Mouse (Mus musculus) heart, adult 2 months (tissue): ENCODE data around the gene Parp16. TPM values are rescaled to one million over a fixed set of nuclear protein-coding genes. Genes with fewer than 3 reads are reported as not detected.
A peak's percentile ranks its signal among the peaks of the same experiment; 100 is the strongest.

ENCODE experiments used
- DNase-seq, 2 experiments: peaks; one replicate each; pipeline ENCODE4 v3.0.0; 2021
- H3K27ac ChIP-seq: fragments of 200-600 bp; 2 replicates; pipeline ENCODE4 v1.8.1; 2022
- H3K27me3 ChIP-seq: fragments of 200-500 bp; 2 replicates; pipeline ENCODE4 v1.6.1; 2012; ENCODE audit warnings: mild to moderate bottlenecking, low read length, inconsistent platforms, mixed read lengths; ENCODE audit not compliant: control insufficient read depth, insufficient read depth
- H3K36me3 ChIP-seq: fragments of 200-500 bp; 2 replicates; pipeline ENCODE4 v1.6.1; 2012; ENCODE audit warnings: low read length, inconsistent platforms; ENCODE audit not compliant: control insufficient read depth, insufficient read depth
- H3K4me1 ChIP-seq: fragments of 200-500 bp; 2 replicates; pipeline ENCODE4 v1.6.1; 2011; ENCODE audit warnings: low read length; ENCODE audit not compliant: control insufficient read depth, insufficient read depth
- H3K4me3 ChIP-seq: fragments of 200-600 bp; 2 replicates; pipeline ENCODE4 v1.8.1; 2022
- H3K79me2 ChIP-seq: fragments of 200-500 bp; replicated peaks from 2 replicates; pipeline ENCODE4 v1.6.1; 2012; ENCODE audit warnings: mild to moderate bottlenecking, inconsistent platforms, low read length, moderate library complexity, mixed read lengths; ENCODE audit not compliant: control insufficient read depth, insufficient read depth
- H3K9ac ChIP-seq: fragments of 200-500 bp; 2 replicates; pipeline ENCODE4 v1.6.1; 2012; ENCODE audit warnings: low read depth, mild to moderate bottlenecking, control low read depth, inconsistent platforms, low read length, mixed read lengths
- CTCF ChIP-seq: fragments of 200-600 bp; IDR thresholded peaks from 2 replicates; pipeline ENCODE4 v1.8.1; 2022; ENCODE audit warnings: antibody characterized with exemption, mild to moderate bottlenecking, moderate library complexity
- EP300 ChIP-seq: fragments of 200-500 bp; IDR thresholded peaks from 2 replicates; pipeline ENCODE4 v1.6.1; 2011; ENCODE audit warnings: low read depth, low read length, control low read depth; ENCODE audit not compliant: insufficient read depth
- POLR2A ChIP-seq: fragments of 200-500 bp; IDR thresholded peaks from 2 replicates; pipeline ENCODE4 v1.6.1; 2011; ENCODE audit warnings: mild to moderate bottlenecking, low read depth, low read length, control low read depth; ENCODE audit not compliant: insufficient read depth
- WGBS: fragments of 180-500 bp; shearing (Covaris S2); methylation state at CpG from one replicate; pipeline ENCODE4 v1.1.7; 2018; 5-methylcytosine and 5-hydroxymethylcytosine counted together
- intact Hi-C: fragments of 180-260 bp; cut with DNase I; formaldehyde crosslinking; loops from one replicate; pipeline ENCODE4 v1.15.1; 2025
- polyA plus RNA-seq: library from polyadenylated mRNA; depleted of rRNA; stranded (reverse); fragments of >200 nt; gene quantifications from 2 replicates; pipeline ENCODE4 v1.2.3, GENCODE M21; 2012
- total RNA-seq, 2 experiments: library from RNA; stranded (reverse); gene quantifications; 2 replicates each; pipeline ENCODE4 v1.2.3; 2021

Gene Parp16
- total and polyA plus RNA-seq, 3 experiments, result 2.6 to 3.7 (median 3.1) TPM

DNA sequence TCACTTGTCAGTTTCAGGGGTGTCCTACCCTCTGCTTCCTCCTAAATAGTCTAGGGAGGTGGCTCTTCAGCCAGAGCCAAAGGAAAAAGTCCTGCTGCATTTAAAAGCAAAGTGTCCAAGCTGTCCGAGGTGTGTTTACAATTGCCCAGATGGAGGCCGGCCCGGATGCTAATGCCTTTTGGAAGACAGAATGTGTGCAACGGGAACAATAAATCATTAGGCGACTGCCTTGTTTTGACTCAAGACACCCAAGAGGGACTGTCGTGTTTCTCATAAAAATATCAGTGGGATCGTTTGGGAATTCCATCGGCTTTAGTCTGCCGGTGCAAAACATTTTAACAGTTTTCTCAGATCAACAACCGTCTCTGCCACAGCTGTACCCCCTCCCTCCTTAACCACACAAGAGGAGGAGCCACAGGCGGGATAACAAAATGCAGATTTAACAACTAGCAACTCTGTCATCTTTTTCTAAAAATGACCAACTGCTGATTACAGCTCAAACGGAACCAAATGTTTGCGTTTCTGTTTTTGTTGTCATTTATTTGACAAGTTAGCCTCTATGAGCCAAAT, 43.1 kb downstream of the Parp16 start:
- 78% methylated on average over 13 of the region's 13 CpGs for WGBS
- Histone ChIP-seq H3K27ac (no peak overlapping the region), H3K4me1 (no peaks in the 10 kb centered on the region), H3K27me3 (no peaks in the 10 kb centered on the region), H3K9ac (no peak overlapping the region), H3K4me3 (no peak overlapping the region), H3K36me3 (no peaks in the 10 kb centered on the region), H3K79me2 (no peaks in the 10 kb centered on the region)
- TF ChIP-seq POLR2A, result no peak
- TF ChIP-seq EP300, result no peak
- no peak for TF ChIP-seq CTCF
- intact Hi-C loops, result no loop called here
- no peak for DNase-seq

DNA sequence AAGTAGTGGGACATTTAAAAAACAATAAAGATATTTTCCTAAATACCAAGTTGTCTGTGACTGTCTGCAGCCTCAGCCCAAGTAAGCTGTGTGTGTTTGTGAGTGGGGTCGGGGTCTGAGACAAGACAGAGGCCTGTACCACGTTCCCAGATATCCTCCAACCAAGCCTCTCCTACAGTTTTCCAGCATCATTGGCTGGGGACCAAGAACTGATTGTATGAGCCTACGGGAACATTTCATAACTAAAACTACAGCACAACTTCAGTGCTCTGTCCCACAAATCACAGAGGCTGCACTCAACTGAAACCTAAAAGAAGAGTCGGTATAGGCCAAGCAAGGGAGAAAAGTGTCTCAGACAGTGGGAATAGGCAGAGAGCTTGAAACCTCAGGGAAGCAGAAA, 44.0 kb downstream of the Parp16 start:
- no peak overlapping the region for H3K27ac ChIP-seq
- no peaks in the 10 kb centered on the region for H3K79me2 ChIP-seq
- WGBS, result 82% methylated on average over 4 of the region's 4 CpGs
- intact Hi-C loops, result no loop called here
- H3K27me3 ChIP-seq, result no peaks in the 10 kb centered on the region
- DNase-seq, result no peak
- no peaks in the 10 kb centered on the region for H3K36me3 ChIP-seq
- H3K4me3 ChIP-seq, result no peak overlapping the region
- no peak for TF ChIP-seq CTCF
- H3K4me1 ChIP-seq, result no peaks in the 10 kb centered on the region
- H3K9ac ChIP-seq, result no peak overlapping the region

DNA sequence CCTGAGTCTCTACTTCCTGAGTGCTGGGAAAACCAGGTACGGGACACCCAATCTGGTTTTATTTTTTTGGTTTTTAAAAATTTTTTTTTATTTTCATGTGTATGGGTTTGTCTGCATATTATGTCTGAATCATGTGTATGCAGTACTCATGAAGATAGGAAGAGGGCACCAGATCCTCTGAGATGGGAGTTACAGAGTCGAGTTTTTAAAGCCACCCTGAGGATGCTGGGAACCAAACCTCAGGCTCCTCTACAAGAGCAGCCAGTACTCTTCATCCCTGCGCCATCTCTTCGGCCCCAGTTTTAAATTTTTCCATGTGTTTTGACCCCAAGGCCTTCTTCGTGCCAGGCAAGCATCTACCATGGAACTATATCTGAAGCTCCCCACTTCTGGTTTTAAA, 44.6 kb downstream of the Parp16 start:
- no peaks in the 10 kb centered on the region for H3K27me3 ChIP-seq
- H3K79me2 ChIP-seq, result no peaks in the 10 kb centered on the region
- no peak for TF ChIP-seq EP300
- no peak for TF ChIP-seq POLR2A
- peak; percentile 14; the same call in 1 of the 2 replicates for TF ChIP-seq CTCF
- H3K36me3 ChIP-seq, result no peaks in the 10 kb centered on the region
- H3K9ac ChIP-seq, result no peak overlapping the region
- DNase-seq, result no peak
- H3K4me1 ChIP-seq, result no peaks in the 10 kb centered on the region
- no peak overlapping the region for H3K4me3 ChIP-seq
- intact Hi-C loops, result no loop called here
- 93% methylated on average over 5 of the region's 5 CpGs for WGBS
- no peak overlapping the region for H3K27ac ChIP-seq

DNA sequence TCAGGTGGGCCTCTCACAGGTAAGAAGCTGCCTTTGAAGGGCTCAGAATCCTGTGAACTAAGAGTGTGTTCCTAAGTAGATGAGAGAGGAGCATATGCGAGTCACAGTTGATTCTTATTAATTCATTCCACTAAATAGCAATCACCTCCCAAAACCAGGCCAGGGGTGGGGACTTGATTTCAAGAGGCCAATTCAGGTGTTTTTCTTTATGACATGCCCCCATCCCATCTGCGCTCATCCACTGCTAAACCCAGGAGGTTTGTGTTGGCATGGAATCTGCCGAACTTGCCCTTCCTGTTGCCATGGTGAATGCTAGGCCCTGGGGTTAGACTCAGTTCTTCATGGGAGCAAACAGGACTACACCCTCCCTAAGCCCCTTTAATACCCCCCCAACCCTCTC, 45.4 kb downstream of the Parp16 start:
- intact Hi-C loops, result no loop called here
- no peaks in the 10 kb centered on the region for H3K79me2 ChIP-seq
- H3K36me3 ChIP-seq, result no peaks in the 10 kb centered on the region
- no peak for TF ChIP-seq POLR2A
- no peak for TF ChIP-seq CTCF
- TF ChIP-seq EP300, result no peak
- no peak overlapping the region for H3K4me3 ChIP-seq
- WGBS, result 82% methylated on average over 3 of the region's 3 CpGs
- H3K4me1 ChIP-seq, result no peaks in the 10 kb centered on the region
- no peak overlapping the region for H3K27ac ChIP-seq
- no peak overlapping the region for H3K9ac ChIP-seq
- H3K27me3 ChIP-seq, result no peaks in the 10 kb centered on the region
- no peak for DNase-seq

DNA sequence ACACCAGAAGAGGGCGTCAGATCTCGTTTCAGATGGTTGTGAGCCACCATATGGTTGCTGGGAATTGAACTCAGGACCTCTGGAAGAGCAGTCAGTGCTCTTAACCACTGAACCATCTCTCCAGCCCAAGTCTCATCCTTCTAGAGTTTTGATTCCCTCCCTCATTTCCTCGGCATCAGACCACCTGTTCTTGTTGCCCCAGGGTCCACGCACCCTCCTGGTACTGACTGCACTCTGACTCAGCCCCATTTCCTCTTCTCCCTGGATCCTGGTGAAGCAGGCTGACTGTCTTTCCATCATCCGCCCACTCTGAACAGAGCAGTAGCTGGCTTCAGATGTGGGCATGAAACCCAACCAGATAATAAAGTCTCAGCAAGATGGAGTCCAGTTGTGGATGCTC, 46.8 kb downstream of the Parp16 start:
- H3K79me2 ChIP-seq, result no peaks in the 10 kb centered on the region
- 53% methylated on average over 5 of the region's 5 CpGs for WGBS

DNA sequence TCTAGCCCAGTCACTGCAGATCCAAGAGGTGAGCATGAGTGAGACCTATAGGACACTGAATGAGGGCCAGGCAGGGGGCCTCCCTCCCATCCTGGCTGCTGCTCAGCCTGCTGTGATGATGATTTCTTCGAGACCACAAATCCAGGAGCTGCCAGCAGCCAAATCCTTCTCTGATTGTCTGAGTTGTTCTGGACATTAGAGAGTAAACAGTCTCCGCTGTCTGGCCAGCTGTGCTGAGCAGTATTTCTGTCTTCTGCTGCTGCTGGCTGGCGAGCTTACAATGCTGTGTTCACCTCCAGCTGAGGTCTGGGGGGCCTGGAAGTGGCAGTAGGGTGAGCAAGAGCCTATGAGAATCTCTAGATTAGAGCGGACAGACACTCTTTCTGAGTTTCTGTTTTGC, 48.1 kb downstream of the Parp16 start:
- H3K79me2 ChIP-seq, result no peaks in the 10 kb centered on the region
- no peaks in the 10 kb centered on the region for H3K36me3 ChIP-seq
- H3K4me3 ChIP-seq, result no peak overlapping the region
- WGBS, result 56% methylated on average over 4 of the region's 4 CpGs
- no peaks in the 10 kb centered on the region for H3K4me1 ChIP-seq
- DNase-seq, result no peak
- H3K27ac ChIP-seq, result no peak overlapping the region
- H3K9ac ChIP-seq, result no peak overlapping the region
- intact Hi-C loops, result no loop called here
- TF ChIP-seq POLR2A, result no peak
- no peak for TF ChIP-seq CTCF
- TF ChIP-seq EP300, result no peak
- no peaks in the 10 kb centered on the region for H3K27me3 ChIP-seq

More for the DNA sequence above, 46.8 kb downstream of the Parp16 start:
- no peaks in the 10 kb centered on the region for H3K4me1 ChIP-seq
- H3K27ac ChIP-seq, result no peak overlapping the region
- intact Hi-C loops, result no loop called here
- no peak overlapping the region for H3K4me3 ChIP-seq
- no peak overlapping the region for H3K9ac ChIP-seq
- no peak for DNase-seq
- no peaks in the 10 kb centered on the region for H3K36me3 ChIP-seq
- TF ChIP-seq POLR2A (no peak), EP300 (no peak), CTCF (no peak)
- no peaks in the 10 kb centered on the region for H3K27me3 ChIP-seq
